18 mouse cellular contexts compared by ENCODE assay signal in the genomic region with DNA sequence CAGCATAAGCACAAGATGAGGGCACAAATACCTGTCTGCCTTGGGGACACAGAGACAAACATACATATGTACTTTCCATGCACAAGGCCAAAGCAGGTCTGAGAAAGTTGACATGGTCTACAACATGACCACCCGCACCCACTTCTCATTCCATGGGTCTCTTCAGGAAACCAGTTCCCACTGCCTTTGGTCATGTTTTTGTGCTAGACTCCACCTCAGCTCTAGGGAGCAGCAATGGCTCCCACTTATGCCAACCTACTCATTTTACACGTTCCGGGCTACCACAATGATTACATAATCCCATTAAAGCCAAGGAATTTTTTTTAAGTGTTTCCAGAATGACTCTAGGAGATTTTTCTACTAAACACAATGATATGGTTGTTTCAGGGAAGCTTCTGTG.
"Had no signal": no experiment of that assay in that cellular context is flagged by ENCODE, and none has a peak within 500 bp of the region (broad histone marks: within the 10 kb centered on the region; RNA-seq: fewer than 3 reads in every experiment).

No protein-coding gene starts in this region.

- H3K9ac ChIP-seq: liver, embryonic 15.5 days; lung, embryonic 14.5 days; midbrain, embryonic 12.5 days; neural tube, embryonic 13.5 days; neural tube, embryonic 15.5 days had no signal

- H3K36me3 ChIP-seq: liver, embryonic 15.5 days; midbrain, embryonic 10.5 days; midbrain, embryonic 12.5 days; neural tube, embryonic 13.5 days; neural tube, embryonic 15.5 days had no signal

- H3K27ac ChIP-seq: liver, embryonic 15.5 days; midbrain, embryonic 10.5 days; midbrain, embryonic 12.5 days; neural tube, embryonic 13.5 days; neural tube, embryonic 15.5 days had no signal

- H3K9me3 ChIP-seq: liver, embryonic 15.5 days; midbrain, embryonic 10.5 days; midbrain, embryonic 12.5 days; neural tube, embryonic 13.5 days; neural tube, embryonic 15.5 days had no signal

- H3K4me3 ChIP-seq: liver, embryonic 15.5 days; midbrain, embryonic 10.5 days; midbrain, embryonic 12.5 days; myocyte; neural tube, embryonic 13.5 days; neural tube, embryonic 15.5 days had no signal

- H3K4me2 ChIP-seq: liver, embryonic 15.5 days; lung, embryonic 14.5 days; midbrain, embryonic 12.5 days; neural tube, embryonic 13.5 days; neural tube, embryonic 15.5 days had no signal

- H3K27me3 ChIP-seq: liver, embryonic 15.5 days; midbrain, embryonic 12.5 days; neural tube, embryonic 13.5 days; neural tube, embryonic 15.5 days had no signal

- H3K4me1 ChIP-seq: liver, embryonic 15.5 days had no signal

- DNase-seq: lung, adult 18-20 months; lung, embryonic 14.5 days; lung, postnatal 14 days; lung, postnatal 4 days; midbrain, embryonic 14.5 days; retina, postnatal 1 day; right cerebral cortex, postnatal 4 days; spleen, adult 18-20 months; thymus, adult 18-20 months; thymus, postnatal 14 days; thymus, postnatal 36 days had no signal

- ATAC-seq: midbrain, embryonic 16.5 days had no signal
